Mouse (Mus musculus) MEL (cell line): ENCODE data around the gene Prr12.
A peak's percentile ranks its signal among the peaks of the same experiment; 100 is the strongest.

Source experiments
- CTCF ChIP-seq, 3 experiments: IDR thresholded peaks in 2 of 3; conservative IDR thresholded peaks in 1 of 3; 2 replicates each; pipeline ENCODE4 v1.5.1; 2011 to 2012; ENCODE audit warnings: low read length in 3 of 3, low read depth in 2 of 3, mild to moderate bottlenecking in 2 of 3, improper control_type of control experiment in 1 of 3, inconsistent platforms in 1 of 3, mixed read lengths in 1 of 3, moderate library complexity in 1 of 3; ENCODE audit not compliant: control insufficient read depth in 1 of 3, insufficient read depth in 1 of 3, poor library complexity in 1 of 3, severe bottlenecking in 1 of 3
- EP300 ChIP-seq, 2 experiments: IDR thresholded peaks; 2 replicates each; pipeline ENCODE4 v1.6.1; 2011; ENCODE audit warnings: improper control_type of control experiment in 2 of 2, low read length in 2 of 2, low read depth in 1 of 2, mild to moderate bottlenecking in 1 of 2
- MAX ChIP-seq: IDR thresholded peaks from 2 replicates; pipeline ENCODE4 v1.6.1; 2011; ENCODE audit warnings: low read length, improper control_type of control experiment
- POLR2A ChIP-seq, 2 experiments: IDR thresholded peaks; 2 replicates each; pipeline ENCODE4 v1.6.1; 2011 to 2012; ENCODE audit warnings: low read length in 2 of 2, mild to moderate bottlenecking in 2 of 2, control low read depth in 1 of 2, improper control_type of control experiment in 1 of 2, low read depth in 1 of 2, moderate library complexity in 1 of 2; ENCODE audit not compliant: control insufficient read depth in 1 of 2, insufficient read depth in 1 of 2, poor library complexity in 1 of 2

DNA sequence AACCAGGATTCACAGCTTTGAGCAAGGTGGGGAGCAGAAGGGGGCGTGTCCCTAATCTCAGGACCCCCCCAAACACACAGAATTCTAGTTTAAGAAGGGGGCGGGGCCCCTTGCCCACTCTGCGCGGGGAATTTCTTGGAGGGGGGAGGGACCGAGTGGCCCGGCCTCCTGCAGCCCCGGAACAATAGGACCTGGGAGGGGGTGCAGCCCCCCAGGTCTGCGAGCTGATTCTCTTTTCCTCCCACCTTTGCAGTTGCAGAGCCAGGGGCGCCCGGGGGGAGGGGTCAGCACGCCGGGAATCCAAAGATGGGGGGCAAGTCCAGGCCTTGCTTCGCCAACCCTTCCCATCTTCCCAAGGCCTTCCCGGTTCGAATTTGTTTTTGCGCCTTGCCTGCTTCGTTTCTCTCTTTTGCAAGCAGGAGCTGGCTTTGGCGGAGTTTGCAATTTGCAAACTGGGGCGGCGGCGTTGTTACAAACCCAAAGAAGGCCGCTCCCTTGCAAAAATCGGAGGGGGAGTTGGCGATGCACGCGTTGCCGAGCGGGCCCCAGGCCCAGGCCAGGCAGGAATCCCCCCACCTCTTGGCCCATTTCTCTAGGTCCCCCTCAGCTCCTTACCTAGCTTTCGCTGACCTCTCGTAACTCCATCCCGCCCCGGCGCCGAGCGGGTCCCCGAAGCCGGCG, 360 bp downstream of the Prr12 start:
- TF ChIP-seq POLR2A (IDR thresholded peaks at IDR 0.05; ENCODE audit: control insufficient read depth in 1 of 2, insufficient read depth in 1 of 2, low read depth in 1 of 2, low read length in 2 of 2, poor library complexity in 1 of 2), result peak in 1 of 2 experiments; percentile 29; a peak in 1 of 4 replicates
- no peak for TF ChIP-seq CTCF (IDR thresholded peaks at IDR 0.05 in 2 of 3, conservative IDR thresholded peaks at IDR 0.05 in 1 of 3; ENCODE audit: control insufficient read depth in 1 of 3, insufficient read depth in 1 of 3, low read depth in 2 of 3, low read length in 3 of 3, poor library complexity in 1 of 3, severe bottlenecking in 1 of 3)
- TF ChIP-seq MAX, result no peak
- no peak for TF ChIP-seq EP300 (IDR thresholded peaks at IDR 0.05; ENCODE audit: low read depth in 1 of 2, low read length in 2 of 2)
